Mouse (Mus musculus) layer of hippocampus, adult 9-10 months (tissue): ENCODE measurements around the gene Kcnv2.

ENCODE experiments used
- DNase-seq: peaks from one replicate; pipeline ENCODE4 v3.0.0; 2022; ENCODE audit warnings: low spot score

Gene Kcnv2

DNA sequence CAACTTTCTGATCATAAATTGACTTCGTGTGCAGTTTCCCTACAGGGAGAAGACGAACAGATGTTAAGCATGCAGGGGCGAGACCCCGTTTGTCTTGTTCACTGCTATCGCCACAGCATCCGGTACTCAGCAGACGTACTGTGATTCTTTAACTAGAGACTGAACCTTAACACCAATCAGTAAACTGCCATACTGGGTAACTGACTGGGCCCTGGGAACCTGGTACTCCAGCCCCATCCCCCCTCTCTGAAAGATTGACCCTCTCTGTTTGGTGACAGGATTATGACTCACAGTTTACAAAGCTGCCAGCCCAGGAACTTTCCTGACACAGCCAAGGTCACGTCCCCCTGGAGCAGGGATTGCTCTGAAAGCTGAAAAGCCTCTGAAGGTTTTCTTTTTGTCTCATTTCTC lies 42.1 kb downstream of the Kcnv2 start:
- DNase-seq = no peak

DNA sequence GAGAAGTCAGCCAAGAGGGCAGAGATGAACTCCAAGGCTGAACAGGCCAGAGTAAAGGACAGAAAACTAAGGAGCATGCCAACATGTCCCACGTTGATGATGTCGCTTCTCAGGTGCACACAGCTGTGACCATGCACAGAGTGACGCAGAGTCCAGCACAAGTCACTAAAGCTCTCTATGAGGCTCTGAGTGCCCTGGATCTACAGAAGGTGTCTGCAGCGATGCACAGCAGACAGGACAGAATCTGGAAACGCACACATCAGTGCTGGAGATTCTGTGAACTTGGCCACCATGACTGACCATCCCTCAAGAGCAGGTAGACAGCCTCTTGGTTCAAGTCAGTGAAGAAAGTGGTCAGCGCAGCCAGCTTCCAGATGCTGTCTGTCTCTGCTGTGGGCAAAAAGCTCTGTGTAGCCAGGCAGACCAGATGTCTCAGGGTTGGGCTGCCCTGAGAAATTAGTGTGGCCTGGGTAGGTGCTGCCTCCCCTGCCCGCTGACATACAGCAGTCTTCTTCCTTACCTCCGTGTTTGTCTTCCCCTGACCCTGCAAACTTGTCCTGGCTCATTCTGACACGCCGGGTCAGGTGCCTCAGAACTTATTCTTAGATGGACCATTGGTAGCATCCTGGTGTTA lies 43.8 kb downstream of the Kcnv2 start:
- DNase-seq = no peak

DNA sequence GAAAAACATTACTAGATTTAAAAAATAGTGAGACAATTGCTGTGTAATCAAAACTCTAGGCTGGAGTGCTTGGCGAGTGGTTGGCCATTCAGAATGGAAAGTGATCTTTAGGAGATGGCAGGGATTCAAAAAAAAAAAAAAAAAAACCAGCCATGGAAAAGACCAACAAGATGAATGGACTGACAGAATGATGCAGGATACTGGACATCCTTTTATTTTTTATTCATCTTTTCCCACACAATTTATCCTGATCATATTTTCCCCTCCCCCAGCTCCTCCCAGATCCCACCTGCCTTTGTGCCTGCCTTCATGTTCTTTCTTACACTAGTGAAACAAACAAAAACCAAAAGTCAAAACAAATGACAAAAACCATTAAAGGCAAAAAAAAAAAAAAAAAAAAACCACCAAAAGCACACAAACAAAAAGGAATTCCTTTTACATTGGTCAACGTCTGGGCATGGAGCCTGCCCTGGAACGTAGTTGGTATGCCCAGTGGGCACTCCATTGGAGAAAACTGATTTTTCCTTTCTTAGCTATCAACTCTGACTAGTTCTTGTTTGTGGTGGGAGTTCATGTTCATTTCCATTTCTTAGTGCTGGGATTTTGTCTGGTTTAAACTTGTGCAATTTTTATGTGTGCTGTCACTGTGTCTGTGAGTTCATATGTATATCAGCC lies 47.2 kb downstream of the Kcnv2 start:
- DNase-seq = no peak

DNA sequence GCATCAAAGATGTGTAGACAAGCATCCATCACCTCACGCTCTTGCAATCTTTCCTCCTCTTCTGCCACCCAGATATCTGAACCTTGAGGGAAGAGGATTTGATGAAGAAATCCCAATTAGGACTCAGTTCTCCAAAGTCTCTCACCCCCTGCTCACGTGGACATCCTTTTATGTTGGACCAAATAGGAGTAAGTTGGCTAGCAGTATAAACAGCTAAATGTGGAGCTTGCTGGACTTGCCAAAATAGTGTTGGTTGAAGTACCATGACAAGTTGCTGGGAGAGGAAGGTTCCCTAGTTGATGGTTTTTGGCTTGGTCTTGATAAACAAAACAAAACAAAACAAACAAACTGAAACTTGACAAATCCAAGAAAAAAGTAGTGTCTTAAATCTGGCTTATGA lies 47.8 kb downstream of the Kcnv2 start:
- DNase-seq = no peak

DNA sequence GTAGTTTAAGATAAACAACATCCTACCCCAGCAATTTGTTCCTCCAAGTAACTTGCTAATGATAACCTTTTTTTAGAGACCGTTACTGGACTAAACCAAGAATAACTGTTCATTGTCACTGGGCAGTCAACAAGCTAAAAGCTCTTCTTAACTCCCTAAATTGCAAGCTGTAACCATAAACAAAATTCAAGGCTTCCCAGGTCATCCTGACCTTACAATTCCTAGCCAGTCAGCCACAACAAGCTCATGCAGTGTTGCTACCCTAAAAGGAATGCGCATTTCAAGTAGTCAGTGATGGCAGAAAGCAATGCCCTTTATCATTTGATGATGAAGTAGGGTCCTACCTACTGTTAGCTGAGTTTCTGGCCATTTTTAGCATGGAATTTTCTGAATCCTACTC lies 48.4 kb downstream of the Kcnv2 start:
- no peak for DNase-seq

DNA sequence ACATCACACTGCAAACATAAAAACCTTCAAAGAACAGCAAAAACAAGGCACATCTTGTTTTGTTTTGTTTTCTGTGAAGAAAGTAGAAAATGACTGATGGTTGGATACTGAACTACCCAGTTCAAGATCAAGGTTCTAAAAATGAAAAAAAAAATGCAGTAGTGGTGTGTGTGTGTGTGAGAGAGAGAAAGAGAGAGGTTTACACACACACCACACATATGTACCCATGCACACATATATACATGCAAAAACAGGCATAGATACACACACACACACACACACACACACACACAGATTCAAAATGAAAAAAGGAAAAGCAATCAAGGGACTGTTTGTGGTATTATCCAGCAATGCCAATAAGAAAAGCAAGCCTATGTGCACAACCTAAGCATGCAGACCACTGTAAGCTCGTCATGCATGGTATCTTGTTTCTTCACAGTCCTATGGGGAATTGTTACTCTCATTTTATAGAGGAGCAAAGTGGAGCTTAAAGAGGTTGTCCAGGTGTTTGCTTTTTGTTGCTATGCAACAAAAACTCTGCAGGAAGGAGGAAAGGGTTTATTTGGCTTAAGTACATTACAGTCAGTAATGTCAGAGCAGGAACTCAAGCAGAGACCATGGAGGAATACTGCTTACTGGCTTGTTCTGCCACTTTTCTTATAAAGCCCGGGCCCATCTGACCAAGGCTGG lies 57.5 kb downstream of the Kcnv2 start:
- DNase-seq = no peak

DNA sequence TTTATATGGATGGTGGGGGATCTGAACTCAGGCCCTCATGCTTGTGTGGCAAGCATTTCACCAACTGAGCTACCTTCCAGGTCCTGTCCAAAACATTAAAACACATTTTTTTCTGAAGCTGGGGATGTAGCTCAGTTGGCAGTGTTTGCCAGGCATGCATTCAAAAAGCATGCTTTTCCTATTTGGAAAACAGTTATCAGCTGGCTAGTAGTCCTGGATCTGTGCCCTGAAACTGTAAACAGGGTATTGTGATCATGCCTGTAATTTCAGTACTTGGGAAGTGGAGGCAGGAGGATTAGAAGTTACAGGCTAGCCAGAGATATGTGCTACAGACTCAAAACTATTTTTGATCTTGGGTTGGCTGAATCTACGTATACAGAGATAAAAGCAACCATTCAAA lies 59.7 kb downstream of the Kcnv2 start:
- no peak for DNase-seq

DNA sequence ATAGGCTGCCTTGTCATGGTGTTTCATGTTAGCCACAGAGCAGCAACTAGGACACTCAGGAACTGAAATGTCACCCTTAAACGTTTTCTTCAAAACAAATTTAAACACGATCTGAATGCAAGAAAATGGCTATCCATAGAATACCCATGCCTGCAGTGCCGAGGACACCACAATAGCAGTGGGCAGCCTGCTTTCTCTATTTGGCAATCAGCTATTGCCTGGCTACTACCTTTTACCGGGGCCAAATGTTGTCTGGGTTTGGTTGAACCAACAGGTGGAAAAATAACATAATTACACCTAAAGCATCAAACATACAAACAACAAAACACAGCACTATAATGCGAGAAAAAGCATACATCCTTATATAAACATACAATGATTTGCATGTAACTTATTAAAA lies 60.9 kb downstream of the Kcnv2 start:
- no peak for DNase-seq

DNA sequence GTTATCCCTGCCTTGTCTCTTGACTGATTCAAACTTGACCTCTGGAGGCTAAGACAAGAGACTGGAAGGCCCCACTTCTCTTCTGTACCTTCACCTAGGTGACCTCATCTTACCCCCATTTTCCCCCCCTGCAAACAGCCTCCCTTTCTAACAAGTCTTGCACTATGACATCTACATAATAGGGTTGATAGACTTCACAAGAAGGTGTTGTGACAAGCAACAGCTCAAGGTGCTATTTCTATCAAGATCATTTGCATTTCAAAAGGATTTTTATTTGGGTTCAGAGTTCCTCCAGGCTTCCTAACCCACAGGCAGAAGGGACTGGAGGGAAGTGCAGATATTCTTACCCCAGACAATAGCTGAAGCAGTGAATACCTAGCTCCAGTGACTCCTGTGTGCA lies 62.9 kb downstream of the Kcnv2 start:
- no peak for DNase-seq
